Mouse (Mus musculus): ENCODE results near the gene Hist1h3e. TPM values are rescaled to one million over a fixed set of nuclear protein-coding genes. Genes with fewer than 3 reads are reported as not detected.

Hist1h3e gene
- polyA plus RNA-seq, 1 experiment: 1.7 TPM

DNA sequence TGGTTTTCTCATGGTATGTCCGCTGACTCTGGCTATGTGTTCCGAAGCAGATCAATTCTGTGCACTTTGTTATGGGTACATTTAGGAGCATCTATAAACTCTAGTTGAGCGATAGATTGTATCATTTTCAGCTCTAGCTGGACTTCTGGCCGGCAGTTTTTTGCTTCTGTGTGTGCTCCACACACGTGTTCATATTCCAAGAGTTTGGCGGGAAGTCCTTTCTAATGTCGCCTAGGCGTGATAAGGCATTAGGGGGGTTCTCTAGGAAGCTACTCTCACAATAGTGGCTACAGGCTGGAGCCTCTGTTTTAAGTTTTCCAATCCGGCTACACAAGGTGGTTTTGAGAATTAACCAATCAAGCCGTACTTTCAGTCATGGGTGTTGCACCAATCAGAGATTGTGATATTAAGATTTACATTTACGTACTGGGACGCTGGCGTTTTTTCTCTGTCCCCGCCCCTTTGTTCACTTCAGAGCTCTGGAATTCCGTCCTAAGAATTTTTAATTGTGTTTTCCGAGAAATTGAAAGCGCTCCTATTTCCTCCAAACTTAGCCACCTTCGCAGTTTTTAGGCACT is 6.2 kb downstream of the Hist1h3e start:
- Histone ChIP-seq H3K4me3 (peak overlapping the region; percentile 52), H3K4me2 (ENCODE audit: low read depth) (peak overlapping the region; percentile 96), H3K27me3 (ENCODE audit: control insufficient read depth, insufficient read depth, insufficient read length) (no peaks in the 10 kb centered on the region), H3K79me2 (ENCODE audit: control insufficient read depth, insufficient read depth) (no peaks in the 10 kb centered on the region), H3K36me3 (ENCODE audit: control insufficient read depth, insufficient read depth) (no peaks in the 10 kb centered on the region), H3ac (ENCODE audit: control insufficient read depth, insufficient read length) (peak overlapping the region; percentile 9)
- peak; percentile 25 for TF ChIP-seq MAX (IDR thresholded peaks at IDR 0.05; ENCODE audit: low read depth)
- peak; percentile 50 for TF ChIP-seq POLR2A (IDR thresholded peaks at IDR 0.05; ENCODE audit: insufficient read length, low read depth)
- peak; percentile 64 for TF ChIP-seq POLR2AphosphoS2 (IDR thresholded peaks at IDR 0.05; ENCODE audit: insufficient read length, low read depth)
- TF ChIP-seq REST (IDR thresholded peaks at IDR 0.05; ENCODE audit: insufficient read depth, insufficient read length): no peak
- TF ChIP-seq SRF (IDR thresholded peaks at IDR 0.05; ENCODE audit: control insufficient read depth, insufficient read length, low read depth): no peak
- no peak for TF ChIP-seq MYOG (IDR thresholded peaks at IDR 0.05; ENCODE audit: control insufficient read depth in 1 of 3, insufficient read depth in 1 of 3, insufficient read length in 2 of 3, low read depth in 2 of 3)
- no peak for TF ChIP-seq CEBPB (IDR thresholded peaks at IDR 0.05; ENCODE audit: insufficient read depth, poor library complexity, severe bottlenecking)
- TF ChIP-seq E2F4 (IDR thresholded peaks at IDR 0.05; ENCODE audit: insufficient read depth): no peak
- TF ChIP-seq USF1 (IDR thresholded peaks at IDR 0.05; ENCODE audit: low read depth): no peak
- TF ChIP-seq TCF3 (IDR thresholded peaks at IDR 0.05; ENCODE audit: insufficient read length, low read depth): no peak
- no peak for TF ChIP-seq TCF12 (IDR thresholded peaks at IDR 0.05; ENCODE audit: insufficient read depth, poor library complexity, severe bottlenecking)
- TF ChIP-seq MYOD1 (IDR thresholded peaks at IDR 0.05; ENCODE audit: control insufficient read depth in 1 of 3, insufficient read length in 2 of 3, low read depth in 2 of 3): no peak

- no peak for TF ChIP-seq MYOD1 (IDR thresholded peaks at IDR 0.05; ENCODE audit: control insufficient read depth in 1 of 3, insufficient read length in 2 of 3, low read depth in 2 of 3)
- peak; percentile 26; the same call in 1 of the 2 replicates for TF ChIP-seq CEBPB (IDR thresholded peaks at IDR 0.05; ENCODE audit: insufficient read depth, poor library complexity, severe bottlenecking)
- TF ChIP-seq E2F4 (IDR thresholded peaks at IDR 0.05; ENCODE audit: insufficient read depth): no peak
- no peak for TF ChIP-seq SRF (IDR thresholded peaks at IDR 0.05; ENCODE audit: control insufficient read depth, insufficient read length, low read depth)
- no peak for TF ChIP-seq TCF12 (IDR thresholded peaks at IDR 0.05; ENCODE audit: insufficient read depth, poor library complexity, severe bottlenecking)
- TF ChIP-seq TCF3 (IDR thresholded peaks at IDR 0.05; ENCODE audit: insufficient read length, low read depth): no peak
- no peak for TF ChIP-seq REST (IDR thresholded peaks at IDR 0.05; ENCODE audit: insufficient read depth, insufficient read length)
- TF ChIP-seq MAX (IDR thresholded peaks at IDR 0.05; ENCODE audit: low read depth): no peak
- TF ChIP-seq POLR2AphosphoS2 (IDR thresholded peaks at IDR 0.05; ENCODE audit: insufficient read length, low read depth): peak; percentile 93
- peak in 1 of 3 experiments; percentile 1 for TF ChIP-seq MYOG (IDR thresholded peaks at IDR 0.05; ENCODE audit: control insufficient read depth in 1 of 3, insufficient read depth in 1 of 3, insufficient read length in 2 of 3, low read depth in 2 of 3)
- TF ChIP-seq POLR2A (IDR thresholded peaks at IDR 0.05; ENCODE audit: insufficient read length, low read depth): peak; percentile 75
- TF ChIP-seq USF1 (IDR thresholded peaks at IDR 0.05; ENCODE audit: low read depth): no peak
- no peaks in the 10 kb centered on the region for H3K36me3 ChIP-seq (ENCODE audit: control insufficient read depth, insufficient read depth)
- no peaks in the 10 kb centered on the region for H3K27me3 ChIP-seq (ENCODE audit: control insufficient read depth, insufficient read depth, insufficient read length)
- H3K4me3 ChIP-seq: peak overlapping the region; percentile 52
- no peaks in the 10 kb centered on the region for H3K79me2 ChIP-seq (ENCODE audit: control insufficient read depth, insufficient read depth)
- peak overlapping the region; percentile 9 for H3ac ChIP-seq (ENCODE audit: control insufficient read depth, insufficient read length)
- peak overlapping the region; percentile 96 for H3K4me2 ChIP-seq (ENCODE audit: low read depth)
These were observed 7.0 kb downstream of the Hist1h3e start for GRCm38 (mm10) chr13:23554925-23555838.

DNA sequence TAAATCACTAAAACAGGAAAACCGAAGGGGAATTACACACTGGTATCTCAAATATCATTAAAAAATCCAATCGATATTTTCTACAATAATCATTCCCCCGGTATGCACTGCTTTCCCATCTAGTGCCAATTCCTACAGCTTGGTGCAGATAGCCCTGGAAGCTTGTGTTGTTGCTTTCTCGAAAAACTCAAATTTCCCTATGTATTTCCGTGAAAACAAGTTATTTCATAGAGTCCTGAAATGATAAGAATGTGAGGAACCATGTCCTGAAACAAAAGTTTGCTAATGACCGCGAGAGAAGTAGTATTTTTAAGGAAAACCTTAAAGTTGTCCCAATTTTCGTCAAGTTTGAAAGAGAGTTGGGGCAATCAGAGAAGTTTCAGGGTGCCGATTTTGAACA is 7.8 kb downstream of the Hist1h3e start:
- TF ChIP-seq POLR2AphosphoS2 (IDR thresholded peaks at IDR 0.05; ENCODE audit: insufficient read length, low read depth) (no peak), CEBPB (IDR thresholded peaks at IDR 0.05; ENCODE audit: insufficient read depth, poor library complexity, severe bottlenecking) (no peak), POLR2A (IDR thresholded peaks at IDR 0.05; ENCODE audit: insufficient read length, low read depth) (no peak), E2F4 (IDR thresholded peaks at IDR 0.05; ENCODE audit: insufficient read depth) (no peak), TCF3 (IDR thresholded peaks at IDR 0.05; ENCODE audit: insufficient read length, low read depth) (no peak), USF1 (IDR thresholded peaks at IDR 0.05; ENCODE audit: low read depth) (no peak), REST (IDR thresholded peaks at IDR 0.05; ENCODE audit: insufficient read depth, insufficient read length) (no peak), MAX (IDR thresholded peaks at IDR 0.05; ENCODE audit: low read depth) (no peak), MYOG (IDR thresholded peaks at IDR 0.05; ENCODE audit: control insufficient read depth in 1 of 3, insufficient read depth in 1 of 3, insufficient read length in 2 of 3, low read depth in 2 of 3) (no peak), SRF (IDR thresholded peaks at IDR 0.05; ENCODE audit: control insufficient read depth, insufficient read length, low read depth) (no peak), MYOD1 (IDR thresholded peaks at IDR 0.05; ENCODE audit: control insufficient read depth in 1 of 3, insufficient read length in 2 of 3, low read depth in 2 of 3) (no peak), TCF12 (IDR thresholded peaks at IDR 0.05; ENCODE audit: insufficient read depth, poor library complexity, severe bottlenecking) (no peak)
- Histone ChIP-seq H3K4me2 (ENCODE audit: low read depth) (peak overlapping the region; percentile 96), H3K27me3 (ENCODE audit: control insufficient read depth, insufficient read depth, insufficient read length) (no peaks in the 10 kb centered on the region), H3K36me3 (ENCODE audit: control insufficient read depth, insufficient read depth) (no peaks in the 10 kb centered on the region), H3K4me3 (peak overlapping the region; percentile 52), H3K79me2 (ENCODE audit: control insufficient read depth, insufficient read depth) (no peaks in the 10 kb centered on the region), H3ac (ENCODE audit: control insufficient read depth, insufficient read length) (no peak overlapping the region)

- Histone ChIP-seq H3K27me3 (ENCODE audit: control insufficient read depth, insufficient read depth, insufficient read length) (no peaks in the 10 kb centered on the region), H3K79me2 (ENCODE audit: control insufficient read depth, insufficient read depth) (no peaks in the 10 kb centered on the region), H3K4me2 (ENCODE audit: low read depth) (peak within 1 kb of the TSS; percentile 96), H3K36me3 (ENCODE audit: control insufficient read depth, insufficient read depth) (no peaks in the 10 kb centered on the region), H3ac (ENCODE audit: control insufficient read depth, insufficient read length) (no peak within 1 kb of the TSS), H3K4me3 (no peak within 1 kb of the TSS)
- no peak for TF ChIP-seq CEBPB (IDR thresholded peaks at IDR 0.05; ENCODE audit: insufficient read depth, poor library complexity, severe bottlenecking)
- TF ChIP-seq E2F4 (IDR thresholded peaks at IDR 0.05; ENCODE audit: insufficient read depth): no peak
- TF ChIP-seq MYOG (IDR thresholded peaks at IDR 0.05; ENCODE audit: control insufficient read depth in 1 of 3, insufficient read depth in 1 of 3, insufficient read length in 2 of 3, low read depth in 2 of 3): no peak
- TF ChIP-seq USF1 (IDR thresholded peaks at IDR 0.05; ENCODE audit: low read depth): no peak
- no peak for TF ChIP-seq MAX (IDR thresholded peaks at IDR 0.05; ENCODE audit: low read depth)
- TF ChIP-seq MYOD1 (IDR thresholded peaks at IDR 0.05; ENCODE audit: control insufficient read depth in 1 of 3, insufficient read length in 2 of 3, low read depth in 2 of 3): no peak
- TF ChIP-seq TCF12 (IDR thresholded peaks at IDR 0.05; ENCODE audit: insufficient read depth, poor library complexity, severe bottlenecking): no peak
- TF ChIP-seq SRF (IDR thresholded peaks at IDR 0.05; ENCODE audit: control insufficient read depth, insufficient read length, low read depth): no peak
- TF ChIP-seq TCF3 (IDR thresholded peaks at IDR 0.05; ENCODE audit: insufficient read length, low read depth): no peak
- TF ChIP-seq POLR2AphosphoS2 (IDR thresholded peaks at IDR 0.05; ENCODE audit: insufficient read length, low read depth): no peak
- TF ChIP-seq REST (IDR thresholded peaks at IDR 0.05; ENCODE audit: insufficient read depth, insufficient read length): no peak
- TF ChIP-seq POLR2A (IDR thresholded peaks at IDR 0.05; ENCODE audit: insufficient read length, low read depth): no peak
These were observed 9.2 kb downstream of the Hist1h3e start, which contains the start of gene Hist1h1d for GRCm38 (mm10) chr13:23552962-23553361. Hist1h1d (plus strand) TSS chr13:23553262.
